Mouse (Mus musculus) neural tube, embryonic 14.5 days (tissue): Measurements from ENCODE around the gene Kcnt1. TPM values are rescaled to one million over a fixed set of nuclear protein-coding genes. Genes with fewer than 3 reads are reported as not detected.
"Not testable (repeated sequence)": the region's sequence is repeated elsewhere in the genome, so short reads cannot be mapped to it uniquely, and the experiment has no call there.

Experiments used
- ATAC-seq: fragments of 200-750 bp; cut with Nextera tagmentation; 2 replicates; pipeline ENCODE4 v1.8.0; 2017; ENCODE audit warnings: low read depth, mild to moderate bottlenecking, moderate TSS enrichment, moderate library complexity
- H3K27ac ChIP-seq: fragments of 300-500 bp; sonication (generic); 2 replicates; pipeline ENCODE4 v1.5.1; 2014; ENCODE audit warnings: low read depth, mild to moderate bottlenecking, control low read depth, low read length, moderate library complexity, mixed read lengths
- H3K27me3 ChIP-seq: fragments of 300-500 bp; sonication (generic); 2 replicates; pipeline ENCODE4 v1.6.1; 2014; ENCODE audit warnings: low read length; ENCODE audit not compliant: control insufficient read depth, insufficient read depth
- H3K36me3 ChIP-seq: fragments of 300-500 bp; sonication (generic); 2 replicates; pipeline ENCODE4 v1.6.1; 2014; ENCODE audit warnings: low read length, mixed read lengths; ENCODE audit not compliant: control insufficient read depth, insufficient read depth
- H3K4me1 ChIP-seq: fragments of 300-500 bp; sonication (generic); 2 replicates; pipeline ENCODE4 v1.6.1; 2014; ENCODE audit warnings: low read length; ENCODE audit not compliant: control insufficient read depth, insufficient read depth
- H3K4me2 ChIP-seq: fragments of 300-500 bp; sonication (generic); 2 replicates; pipeline ENCODE4 v1.6.1; 2014; ENCODE audit warnings: mild to moderate bottlenecking, low read depth, low read length, control low read depth
- H3K4me3 ChIP-seq: fragments of 300-500 bp; sonication (generic); 2 replicates; pipeline ENCODE4 v1.5.1; 2014; ENCODE audit warnings: low read depth, low read length, control low read depth, mixed read lengths
- H3K9ac ChIP-seq: fragments of 300-500 bp; sonication (generic); replicated peaks from 2 replicates; pipeline ENCODE4 v1.6.1; 2014; ENCODE audit warnings: low read depth, mild to moderate bottlenecking, control low read depth, low read length, mixed read lengths
- H3K9me3 ChIP-seq: fragments of 300-500 bp; sonication (generic); 2 replicates; pipeline ENCODE4 v1.6.1; 2016; ENCODE audit warnings: low read length; ENCODE audit not compliant: control insufficient read depth
- WGBS: fragments of 180-500 bp; shearing (Covaris S2); extraction: QIAGEN DNeasy Blood & Tissue Kit; methylation state at CpG from one replicate; pipeline ENCODE4 v1.1.7; 2014; 5-methylcytosine and 5-hydroxymethylcytosine counted together
- polyA plus RNA-seq: library from polyadenylated mRNA; unstranded; fragments of >200 nt; fragmentation: Nextera tagmentation; extraction: Ambion mirVana; gene quantifications from 2 replicates; pipeline ENCODE4 v1.2.1, GENCODE M21; 2014

Kcnt1 gene
- 18.9 and 22.9 TPM in 2 replicates for polyA plus RNA-seq

DNA sequence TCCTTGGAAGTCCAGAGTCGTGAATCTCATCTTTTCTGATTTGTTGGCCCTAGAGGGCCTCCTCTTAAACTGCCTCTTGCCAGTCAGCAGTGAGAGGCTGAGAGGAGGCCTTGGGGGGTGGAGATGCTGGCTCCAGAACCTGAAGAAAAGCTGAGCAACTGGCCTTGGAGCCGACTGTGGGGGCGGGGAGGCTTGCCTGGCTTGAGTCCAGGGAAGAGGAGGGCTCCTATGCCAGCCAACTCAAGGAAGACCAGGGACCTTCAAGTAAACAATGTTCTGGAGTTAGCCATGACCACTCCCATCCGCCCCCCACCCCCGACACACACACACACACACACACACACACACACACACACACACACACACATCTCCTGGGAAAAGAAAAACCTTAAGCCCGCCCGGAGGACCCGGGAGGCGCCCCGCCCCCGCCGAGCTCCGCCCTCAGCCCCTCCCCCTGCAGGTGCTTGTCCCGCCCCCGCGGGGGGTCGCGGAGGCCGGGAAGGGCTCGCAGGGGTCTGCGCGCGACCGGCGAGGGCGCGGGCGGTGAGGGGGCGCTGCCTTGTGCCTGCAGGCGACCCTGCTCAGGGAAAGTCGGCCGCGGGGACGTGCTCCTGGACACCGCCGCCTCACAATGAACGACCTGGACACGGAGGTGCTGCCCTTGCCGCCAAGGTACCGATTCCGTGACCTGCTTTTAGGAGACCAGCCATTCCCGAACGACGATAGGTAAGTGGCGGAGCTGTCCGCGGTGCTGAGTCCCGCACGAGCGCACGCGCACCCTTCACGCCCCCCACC is at the start of gene Kcnt1:
Kcnt1 (plus strand) TSS at position 398 of the 795 bp plus-strand sequence.
- Histone ChIP-seq H3K27me3 (no peaks in the 10 kb centered on the region; the same call in 1 of the 2 replicates), H3K9me3 (no peaks in the 10 kb centered on the region), H3K4me1 (peaks cover 16% of the 10 kb centered on the region; the same call in 1 of the 2 replicates), H3K4me2 (peak within 1 kb of the TSS; percentile 98), H3K36me3 (no peaks in the 10 kb centered on the region), H3K4me3 (peak within 1 kb of the TSS; percentile 51), H3K9ac (peak within 1 kb of the TSS; percentile 26; the same call in 1 of the 2 replicates), H3K27ac (no peak within 1 kb of the TSS)
- under 1% methylated on average over 24 of the region's 53 CpGs for WGBS
- peak; percentile 50; the same call in 1 of the 2 replicates for ATAC-seq

DNA sequence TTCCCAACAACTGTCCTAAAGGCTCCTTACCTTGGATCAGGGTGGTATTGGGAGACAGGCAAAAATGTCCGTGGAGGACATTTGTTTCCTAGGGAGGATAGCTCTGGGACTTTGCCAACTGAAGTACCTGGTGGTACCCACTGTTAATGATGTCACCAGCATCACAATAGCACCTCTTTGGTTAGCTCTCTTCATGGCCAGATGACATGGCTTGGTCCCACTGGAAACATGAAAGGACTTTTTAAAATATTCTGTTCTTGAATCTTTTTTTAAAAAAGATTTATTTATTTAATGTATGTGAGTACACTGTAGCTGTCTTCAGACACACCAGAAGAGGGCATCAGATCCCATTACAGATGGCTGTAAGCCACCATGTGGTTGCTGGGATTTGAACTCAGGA is 47.8 kb upstream of the Kcnt1 start, which contains the start of gene Glt6d1:
Glt6d1 (minus strand) TSS at position 101 of the 400 bp plus-strand sequence.
- not testable (repeated sequence) for H3K9ac ChIP-seq, H3K4me1 ChIP-seq, H3K4me2 ChIP-seq, H3K27ac ChIP-seq, H3K9me3 ChIP-seq, H3K36me3 ChIP-seq, ATAC-seq, H3K27me3 ChIP-seq, H3K4me3 ChIP-seq
- 88% methylated on average over 1 of the region's 1 CpGs for WGBS

DNA sequence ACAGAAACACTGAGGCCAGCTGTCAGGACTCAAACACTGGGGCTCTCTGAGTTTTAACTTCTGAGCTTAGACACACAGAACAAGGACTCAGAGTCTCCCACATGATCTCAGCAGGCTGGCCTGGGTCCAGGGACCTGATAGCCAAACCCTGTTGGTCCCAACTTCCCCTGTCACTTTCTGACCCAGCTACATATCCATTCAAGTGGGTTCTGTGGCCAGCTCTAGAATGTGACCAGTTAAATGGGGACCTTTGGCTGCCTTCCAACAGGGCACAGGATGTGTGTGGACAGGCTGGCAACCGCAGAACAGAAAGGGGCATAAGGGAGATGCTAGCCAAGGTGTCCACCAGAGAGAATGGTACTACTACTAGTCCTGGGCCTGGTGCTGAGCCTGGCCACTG is 40.7 kb upstream of the Kcnt1 start, which contains the start of gene Lcn9:
Lcn9 (plus strand) TSS at position 348 of the 400 bp plus-strand sequence.
- no peaks in the 10 kb centered on the region for H3K27me3 ChIP-seq
- no peak within 1 kb of the TSS for H3K4me3 ChIP-seq
- H3K9ac ChIP-seq = no peak within 1 kb of the TSS
- no peaks in the 10 kb centered on the region for H3K9me3 ChIP-seq
- ATAC-seq = no peak
- H3K4me1 ChIP-seq = no peaks in the 10 kb centered on the region
- 79% methylated on average over 1 of the region's 1 CpGs for WGBS
- H3K36me3 ChIP-seq = no peaks in the 10 kb centered on the region
- no peak within 1 kb of the TSS for H3K4me2 ChIP-seq
- no peak within 1 kb of the TSS for H3K27ac ChIP-seq

DNA sequence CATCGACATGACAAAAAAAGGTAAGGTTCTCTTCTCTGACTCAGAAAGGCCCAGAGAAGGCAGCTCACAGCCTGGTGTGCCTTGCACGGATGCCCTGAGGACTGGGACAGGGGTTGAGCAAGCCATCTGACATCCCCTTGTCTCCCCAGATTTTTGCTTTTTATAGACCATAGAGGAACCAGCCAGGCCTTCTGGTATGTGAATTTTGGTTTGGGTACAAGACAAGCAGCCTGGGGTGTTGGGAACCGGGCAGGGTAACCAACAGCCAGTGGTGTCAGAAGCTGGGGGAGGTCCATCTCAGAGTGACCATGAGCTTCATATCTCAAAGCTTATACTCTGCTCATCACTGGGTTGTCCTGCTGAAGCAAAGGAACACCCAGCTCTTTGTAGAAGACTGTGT is 38.8 kb upstream of the Kcnt1 start:
- Histone ChIP-seq H3K4me1 (no peaks in the 10 kb centered on the region), H3K27me3 (no peaks in the 10 kb centered on the region), H3K9ac (no peak overlapping the region), H3K4me3 (no peak overlapping the region), H3K27ac (no peak overlapping the region), H3K36me3 (no peaks in the 10 kb centered on the region), H3K9me3 (no peaks in the 10 kb centered on the region), H3K4me2 (no peak overlapping the region)
- no peak for ATAC-seq
- WGBS = 91% methylated on average over 3 of the region's 3 CpGs

DNA sequence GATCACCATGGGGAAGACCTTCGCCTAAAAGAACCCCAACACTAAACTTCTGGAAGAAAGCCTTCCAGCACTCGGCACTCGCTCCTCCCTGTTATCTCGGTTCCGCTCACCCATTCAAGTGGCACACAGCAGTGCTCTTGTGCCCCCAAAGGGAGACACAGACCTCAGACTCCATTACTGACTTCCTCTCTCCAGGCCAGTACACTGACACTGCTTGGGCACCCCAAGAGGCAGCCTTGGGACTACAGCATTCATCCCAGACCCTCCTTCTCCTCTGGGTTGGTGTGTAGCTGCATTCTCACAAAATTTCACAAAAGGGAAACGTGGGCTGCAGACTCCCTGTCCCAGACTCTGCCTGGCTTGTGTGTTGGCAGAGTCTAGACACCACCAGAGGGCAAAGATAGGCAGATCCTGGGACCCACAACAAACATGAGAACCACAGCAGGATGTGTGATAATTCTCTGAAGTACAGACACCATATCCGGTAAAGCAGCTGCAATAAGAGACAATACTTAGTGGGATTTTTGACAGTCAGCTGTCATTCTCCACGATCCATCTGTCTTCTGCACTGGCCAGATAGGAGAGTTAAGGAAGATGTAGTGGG is 35.1 kb upstream of the Kcnt1 start:
- Histone ChIP-seq H3K9ac (no peak overlapping the region), H3K27me3 (no peaks in the 10 kb centered on the region), H3K9me3 (no peaks in the 10 kb centered on the region), H3K4me1 (no peaks in the 10 kb centered on the region), H3K27ac (no peak overlapping the region), H3K36me3 (no peaks in the 10 kb centered on the region), H3K4me2 (no peak overlapping the region), H3K4me3 (no peak overlapping the region)
- no peak for ATAC-seq
- 83% methylated on average over 8 of the region's 8 CpGs for WGBS

DNA sequence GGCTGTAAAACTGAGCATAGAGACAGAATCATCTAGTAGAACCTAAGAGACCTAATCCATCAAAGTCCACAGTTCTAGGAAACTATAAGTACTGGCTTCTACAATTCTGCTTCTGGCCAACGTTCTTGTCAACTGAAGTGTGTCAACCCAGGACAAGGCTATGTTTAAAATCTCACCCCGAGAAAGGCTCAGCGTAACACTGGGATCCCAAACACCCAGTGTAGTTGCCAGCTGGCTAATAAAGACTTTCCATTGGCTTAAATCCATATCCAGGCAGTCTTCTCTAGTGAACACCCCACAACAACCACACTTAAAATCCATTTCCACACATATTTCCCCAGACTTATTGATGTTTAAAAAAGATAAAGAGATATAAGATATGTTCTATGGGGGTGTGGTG is 32.7 kb upstream of the Kcnt1 start:
- Histone ChIP-seq H3K27me3 (no peaks in the 10 kb centered on the region), H3K9ac (no peak overlapping the region), H3K27ac (no peak overlapping the region), H3K4me2 (no peak overlapping the region), H3K9me3 (no peaks in the 10 kb centered on the region), H3K4me1 (no peaks in the 10 kb centered on the region), H3K36me3 (no peaks in the 10 kb centered on the region), H3K4me3 (no peak overlapping the region)
- WGBS = 87% methylated on average over 3 of the region's 3 CpGs
- no peak for ATAC-seq

DNA sequence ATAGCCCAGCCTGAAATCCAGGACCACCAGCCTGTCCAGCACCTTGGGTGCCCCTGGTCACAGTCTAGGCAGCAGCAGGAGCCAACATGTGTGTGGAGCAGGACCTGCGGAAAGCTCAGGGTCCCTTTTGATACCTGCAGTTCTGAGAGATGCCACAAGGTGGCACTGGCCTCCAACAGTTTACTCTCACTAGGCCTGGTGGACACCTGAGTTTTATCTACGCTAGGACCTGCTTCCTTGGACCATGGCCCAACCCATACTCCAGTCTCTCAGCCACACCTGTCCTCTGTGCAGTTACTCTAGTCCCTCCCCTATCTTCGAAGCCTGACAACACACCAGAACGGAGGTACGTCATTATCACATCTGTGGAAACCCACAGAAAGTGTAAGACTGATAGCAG is 27.2 kb upstream of the Kcnt1 start:
- H3K4me2 ChIP-seq = no peak overlapping the region
- no peaks in the 10 kb centered on the region for H3K4me1 ChIP-seq
- peak; percentile 65; the same call in 1 of the 2 replicates for ATAC-seq
- H3K4me3 ChIP-seq = no peak overlapping the region
- H3K27me3 ChIP-seq = no peaks in the 10 kb centered on the region
- no peak overlapping the region for H3K27ac ChIP-seq
- H3K9ac ChIP-seq = no peak overlapping the region
- no peaks in the 10 kb centered on the region for H3K36me3 ChIP-seq
- no peaks in the 10 kb centered on the region for H3K9me3 ChIP-seq
- WGBS = 54% methylated on average over 5 of the region's 5 CpGs

DNA sequence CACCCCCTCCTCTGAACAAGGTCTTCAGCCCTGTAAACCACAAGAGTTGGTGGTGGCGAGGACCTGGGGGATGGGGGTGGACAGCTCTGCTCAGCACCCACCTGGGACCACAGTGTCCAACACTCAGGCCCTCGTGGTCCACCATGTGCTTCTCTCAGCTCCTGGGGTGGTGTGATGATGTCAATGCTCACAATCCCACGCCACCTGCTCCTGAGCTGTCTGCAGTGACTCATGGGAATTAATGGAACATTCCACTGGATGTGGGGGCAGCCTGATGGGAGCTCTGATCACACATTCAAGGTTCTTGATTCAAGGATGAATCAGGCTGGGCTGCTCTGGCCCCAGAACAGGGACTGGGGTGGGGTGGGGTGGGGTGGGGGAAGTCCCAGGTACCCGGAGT is 21.4 kb upstream of the Kcnt1 start:
- no peak for ATAC-seq
- Histone ChIP-seq H3K36me3 (no peaks in the 10 kb centered on the region), H3K9ac (no peak overlapping the region), H3K27me3 (no peaks in the 10 kb centered on the region), H3K4me2 (no peak overlapping the region), H3K9me3 (no peaks in the 10 kb centered on the region), H3K4me1 (no peaks in the 10 kb centered on the region), H3K27ac (no peak overlapping the region), H3K4me3 (no peak overlapping the region)
- 76% methylated on average over 4 of the region's 4 CpGs for WGBS

DNA sequence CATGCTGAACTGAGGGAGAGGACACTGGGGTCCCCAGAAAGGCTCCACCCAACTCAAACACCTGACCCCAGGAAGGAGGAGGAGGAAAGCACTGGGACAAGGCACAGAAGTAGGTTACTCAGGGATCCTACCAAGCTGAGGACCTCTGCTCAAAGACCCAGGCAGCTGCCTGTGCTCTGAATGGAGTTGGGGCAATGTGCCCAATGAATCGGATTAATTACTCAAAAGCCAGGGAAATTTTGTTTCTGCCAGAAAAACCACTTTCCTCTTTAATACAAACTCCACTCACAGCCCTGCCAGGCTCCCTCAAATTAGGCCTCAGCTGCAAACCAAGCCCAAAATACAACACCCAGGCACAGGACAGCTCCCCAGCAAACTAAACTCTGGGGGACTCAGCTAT is 20.8 kb upstream of the Kcnt1 start:
- Histone ChIP-seq H3K36me3 (no peaks in the 10 kb centered on the region), H3K4me2 (no peak overlapping the region), H3K9me3 (no peaks in the 10 kb centered on the region), H3K9ac (no peak overlapping the region), H3K4me3 (no peak overlapping the region), H3K27ac (no peak overlapping the region), H3K27me3 (no peaks in the 10 kb centered on the region), H3K4me1 (no peaks in the 10 kb centered on the region)
- no peak for ATAC-seq
- WGBS = 67% methylated on average over 1 of the region's 1 CpGs
